8 mouse cellular contexts compared by ENCODE assay signal in genomic region chr17:27141971-27142450, GRCm38 (mm10). TPM values are rescaled to one million over a fixed set of nuclear protein-coding genes. Genes with fewer than 3 reads are reported as not detected.
A peak's percentile ranks its signal among the peaks of the same experiment; 100 is the strongest.
DNase-seq lines count a peak whose midpoint lies in the region; ATAC-seq and TF ChIP-seq lines count a peak whose summit lies in the region.

No protein-coding gene starts in this region.

- TF ChIP-seq POLR2A in myocyte (IDR thresholded peaks at IDR 0.05; ENCODE audit: insufficient read length, low read depth): peak; percentile 65

- TF ChIP-seq CTCF in lung, embryonic 14.5 days (IDR thresholded peaks at IDR 0.05; ENCODE audit: low read depth): no peak

- peak; percentile 41; the same call in 1 of the 2 replicates for ATAC-seq in lung, embryonic 14.5 days (ENCODE audit: insufficient read depth)
- ATAC-seq in embryonic facial prominence, embryonic 12.5 days (ENCODE audit: insufficient number of reproducible peaks, insufficient read depth, low FRiP score, low TSS enrichment): peak; percentile 47; the same call in 1 of the 2 replicates
- peak; percentile 66 for ATAC-seq in intestine, embryonic 15.5 days

- H3K36me3 ChIP-seq in lung, embryonic 14.5 days (ENCODE audit: insufficient read depth): no peaks in the 10 kb centered on the region
- H3K36me3 ChIP-seq in embryonic facial prominence, embryonic 12.5 days: no peaks in the 10 kb centered on the region
- no peaks in the 10 kb centered on the region for H3K36me3 ChIP-seq in intestine, embryonic 15.5 days
- H3K36me3 ChIP-seq in myocyte (ENCODE audit: control insufficient read depth, insufficient read depth): no peaks in the 10 kb centered on the region

- H3K4me3 ChIP-seq in lung, embryonic 14.5 days (ENCODE audit: low read depth, low read length): no peak overlapping the region
- no peak overlapping the region for H3K4me3 ChIP-seq in embryonic facial prominence, embryonic 12.5 days
- H3K4me3 ChIP-seq in intestine, embryonic 15.5 days (replicated peaks): no peak overlapping the region
- no peak overlapping the region for H3K4me3 ChIP-seq in myocyte

- H3ac ChIP-seq in myocyte (ENCODE audit: control insufficient read depth, insufficient read length): no peak overlapping the region

- no peaks in the 10 kb centered on the region for H3K9me3 ChIP-seq in lung, embryonic 14.5 days (ENCODE audit: low read depth, low read length)
- H3K9me3 ChIP-seq in embryonic facial prominence, embryonic 12.5 days: no peaks in the 10 kb centered on the region
- no peaks in the 10 kb centered on the region for H3K9me3 ChIP-seq in intestine, embryonic 15.5 days

- no peak for DNase-seq in lung, embryonic 14.5 days
- DNase-seq in lung, postnatal 25 days (ENCODE audit: low spot score): no peak
- DNase-seq in embryo, embryonic 10 days (ENCODE audit: low spot score): no peak
- no peak for DNase-seq in ovary, postnatal 36 days (ENCODE audit: low spot score)
- DNase-seq in layer of hippocampus, postnatal 25 days (ENCODE audit: extremely low spot score in 1 of 2, low spot score in 1 of 2): no peak

- H3K4me1 ChIP-seq in lung, embryonic 14.5 days (ENCODE audit: insufficient read depth): no peaks in the 10 kb centered on the region
- H3K4me1 ChIP-seq in embryonic facial prominence, embryonic 12.5 days: peaks cover 19% of the 10 kb centered on the region
- H3K4me1 ChIP-seq in intestine, embryonic 15.5 days (replicated peaks): peaks cover 13% of the 10 kb centered on the region; the same call in 1 of the 2 replicates

- H3K79me2 ChIP-seq in myocyte (ENCODE audit: control insufficient read depth, insufficient read depth): no peaks in the 10 kb centered on the region

- no peak overlapping the region for H3K27ac ChIP-seq in lung, embryonic 14.5 days (ENCODE audit: low read depth)
- no peak overlapping the region for H3K27ac ChIP-seq in embryonic facial prominence, embryonic 12.5 days
- H3K27ac ChIP-seq in intestine, embryonic 15.5 days: no peak overlapping the region

- H3K9ac ChIP-seq in lung, embryonic 14.5 days: no peak overlapping the region
- no peak overlapping the region for H3K9ac ChIP-seq in embryonic facial prominence, embryonic 12.5 days
- no peak overlapping the region for H3K9ac ChIP-seq in intestine, embryonic 15.5 days

- H3K4me2 ChIP-seq in lung, embryonic 14.5 days: no peak overlapping the region; the same call in 1 of the 2 replicates
- H3K4me2 ChIP-seq in embryonic facial prominence, embryonic 12.5 days (replicated peaks): no peak overlapping the region
- H3K4me2 ChIP-seq in intestine, embryonic 15.5 days (replicated peaks): peak overlapping the region; percentile 22; the same call in 1 of the 2 replicates
- peak overlapping the region; percentile 73 for H3K4me2 ChIP-seq in myocyte (ENCODE audit: low read depth)

- WGBS in lung, embryonic 14.5 days: 23% methylated on average over 10 of the region's 10 CpGs
- WGBS in embryonic facial prominence, embryonic 12.5 days: 38% methylated on average over 10 of the region's 10 CpGs
- WGBS in intestine, embryonic 15.5 days: 27% methylated on average over 10 of the region's 10 CpGs

- no peaks in the 10 kb centered on the region for H3K27me3 ChIP-seq in lung, embryonic 14.5 days (ENCODE audit: insufficient read depth, low read length)
- H3K27me3 ChIP-seq in embryonic facial prominence, embryonic 12.5 days: no peaks in the 10 kb centered on the region
- H3K27me3 ChIP-seq in intestine, embryonic 15.5 days (replicated peaks): no peaks in the 10 kb centered on the region
- no peaks in the 10 kb centered on the region for H3K27me3 ChIP-seq in myocyte (ENCODE audit: control insufficient read depth, insufficient read depth, insufficient read length)

TF ChIP-seq in myocyte, 11 proteins besides CTCF, POLR2A, EP300 and RAD21:
- TF ChIP-seq TCF3 (IDR thresholded peaks at IDR 0.05; ENCODE audit: insufficient read length, low read depth) (peak; percentile 74), SRF (IDR thresholded peaks at IDR 0.05; ENCODE audit: control insufficient read depth, insufficient read length, low read depth) (no peak), MYOD1 (IDR thresholded peaks at IDR 0.05; ENCODE audit: control insufficient read depth in 1 of 3, insufficient read length in 2 of 3, low read depth in 2 of 3) (peak; percentile 58 to 97 (median 94)), MAX (IDR thresholded peaks at IDR 0.05; ENCODE audit: low read depth) (no peak), E2F4 (IDR thresholded peaks at IDR 0.05; ENCODE audit: insufficient read depth) (no peak), REST (IDR thresholded peaks at IDR 0.05; ENCODE audit: insufficient read depth, insufficient read length) (no peak), TCF12 (IDR thresholded peaks at IDR 0.05; ENCODE audit: insufficient read depth, poor library complexity, severe bottlenecking) (peak; percentile 72), POLR2AphosphoS2 (IDR thresholded peaks at IDR 0.05; ENCODE audit: insufficient read length, low read depth) (peak; percentile 92), USF1 (IDR thresholded peaks at IDR 0.05; ENCODE audit: low read depth) (peak; percentile 47), CEBPB (IDR thresholded peaks at IDR 0.05; ENCODE audit: insufficient read depth, poor library complexity, severe bottlenecking) (no peak), MYOG (IDR thresholded peaks at IDR 0.05; ENCODE audit: control insufficient read depth in 1 of 3, insufficient read depth in 1 of 3, insufficient read length in 2 of 3, low read depth in 2 of 3) (peak; percentile 79 to 96 (median 90))

RNA-seq across cellular contexts. Expression of gene Uqcc2, which starts 8.3 kb away (rescaled TPM):
- 309 and 315 TPM in 2 replicates for polyA plus RNA-seq in lung, embryonic 14.5 days (2014; fragmentation: Nextera tagmentation; extraction: Ambion mirVana)
- polyA plus RNA-seq in embryonic facial prominence, embryonic 12.5 days (2016; fragmentation: Nextera tagmentation; extraction: Ambion mirVana): 340 and 372 TPM in 2 replicates
- 266 and 272 TPM in 2 replicates for polyA plus RNA-seq in intestine, embryonic 15.5 days (2015; fragmentation: Nextera tagmentation; extraction: Ambion mirVana)
- polyA plus RNA-seq in myocyte (2012; fragmentation: generic; extraction: Trizol): 740 TPM
- total RNA-seq in layer of hippocampus, postnatal 25 days (2021): 100 to 1,000 TPM; 199 to 213 TPM

RNA-seq across cellular contexts. Expression of gene Ip6k3, which starts 25.6 kb away (rescaled TPM):
- 0.08 TPM in 1 of 2 replicates, not detected in the other for polyA plus RNA-seq in lung, embryonic 14.5 days (2014; fragmentation: Nextera tagmentation; extraction: Ambion mirVana)
- polyA plus RNA-seq in embryonic facial prominence, embryonic 12.5 days (2016; fragmentation: Nextera tagmentation; extraction: Ambion mirVana): 0.13 and 0.35 TPM in 2 replicates
- 0.06 and 0.14 TPM in 2 replicates for polyA plus RNA-seq in intestine, embryonic 15.5 days (2015; fragmentation: Nextera tagmentation; extraction: Ambion mirVana)
- 29.7 TPM for polyA plus RNA-seq in myocyte (2012; fragmentation: generic; extraction: Trizol)
- under 1 TPM; 0.21 to 0.30 TPM for total RNA-seq in layer of hippocampus, postnatal 25 days (2021)

Comparison
In these comparisons a context has a peak if more than half of its experiments do, and no peak if none do; other contexts are left out.
1. H3K4me2 ChIP-seq: peak in intestine, embryonic 15.5 days (single experiment) and myocyte (single experiment); none in lung, embryonic 14.5 days (single experiment) and embryonic facial prominence, embryonic 12.5 days (single experiment).
2. RNA of gene Ip6k3, which starts 25.6 kb away (polyA plus RNA-seq): 29.7 TPM in myocyte (single experiment); 0.13 to 0.35 TPM in embryonic facial prominence, embryonic 12.5 days, 0.06 to 0.14 TPM in intestine, embryonic 15.5 days and 0.08 TPM in lung, embryonic 14.5 days; every median in the first group is over 10 times any median in the second.
3. Peak in every context shown above with its lines, with median percentiles within 50 percentile points of each other: ATAC-seq.